Mouse (Mus musculus): ENCODE measurements around the gene Nfix. TPM values are rescaled to one million over a fixed set of nuclear protein-coding genes. Genes with fewer than 3 reads are reported as not detected.
A peak's percentile ranks its signal among the peaks of the same experiment; 100 is the strongest.

Nfix gene
- polyA plus RNA-seq, 1 experiment, result 98.5 TPM

DNA sequence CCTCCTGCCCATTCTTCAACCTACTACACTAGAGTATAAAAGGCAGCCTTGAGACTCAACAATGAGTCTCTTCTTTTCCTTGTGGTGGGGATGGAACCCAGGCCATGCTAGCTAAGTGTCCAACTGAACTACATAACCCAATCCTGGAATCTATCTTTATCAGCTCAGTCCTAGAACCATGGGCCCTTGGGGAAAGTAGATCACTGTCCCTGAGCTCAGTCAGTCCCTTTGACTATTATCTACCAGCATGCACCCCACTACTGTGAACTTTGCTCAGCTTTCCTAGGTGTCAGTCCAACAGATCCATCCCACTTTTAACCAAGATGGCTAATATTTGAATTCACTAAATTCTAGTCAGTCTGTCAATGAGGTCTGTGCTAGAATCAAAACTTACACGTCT lies 41.4 kb upstream of the Nfix start:
- Histone ChIP-seq H3K27ac (ENCODE audit: insufficient read depth, low read length) (no peak overlapping the region), H3K4me1 (ENCODE audit: control insufficient read depth, insufficient read depth, low read length) (peaks cover 23% of the 10 kb centered on the region), H3K4me3 (replicated peaks; ENCODE audit: insufficient read depth, low read depth, low read length) (no peak overlapping the region), H3K27me3 (ENCODE audit: control insufficient read depth, insufficient read depth, low read length) (no peaks in the 10 kb centered on the region)
- no peak for TF ChIP-seq POLR2A (IDR thresholded peaks at IDR 0.05; ENCODE audit: borderline replicate concordance, insufficient read depth, low read length)
- TF ChIP-seq CTCF (IDR thresholded peaks at IDR 0.05; ENCODE audit: borderline replicate concordance, insufficient read depth, low read depth, low read length), result no peak
- WGBS, result 76% methylated on average over 1 of the region's 1 CpGs
- no peak for DNase-seq

DNA sequence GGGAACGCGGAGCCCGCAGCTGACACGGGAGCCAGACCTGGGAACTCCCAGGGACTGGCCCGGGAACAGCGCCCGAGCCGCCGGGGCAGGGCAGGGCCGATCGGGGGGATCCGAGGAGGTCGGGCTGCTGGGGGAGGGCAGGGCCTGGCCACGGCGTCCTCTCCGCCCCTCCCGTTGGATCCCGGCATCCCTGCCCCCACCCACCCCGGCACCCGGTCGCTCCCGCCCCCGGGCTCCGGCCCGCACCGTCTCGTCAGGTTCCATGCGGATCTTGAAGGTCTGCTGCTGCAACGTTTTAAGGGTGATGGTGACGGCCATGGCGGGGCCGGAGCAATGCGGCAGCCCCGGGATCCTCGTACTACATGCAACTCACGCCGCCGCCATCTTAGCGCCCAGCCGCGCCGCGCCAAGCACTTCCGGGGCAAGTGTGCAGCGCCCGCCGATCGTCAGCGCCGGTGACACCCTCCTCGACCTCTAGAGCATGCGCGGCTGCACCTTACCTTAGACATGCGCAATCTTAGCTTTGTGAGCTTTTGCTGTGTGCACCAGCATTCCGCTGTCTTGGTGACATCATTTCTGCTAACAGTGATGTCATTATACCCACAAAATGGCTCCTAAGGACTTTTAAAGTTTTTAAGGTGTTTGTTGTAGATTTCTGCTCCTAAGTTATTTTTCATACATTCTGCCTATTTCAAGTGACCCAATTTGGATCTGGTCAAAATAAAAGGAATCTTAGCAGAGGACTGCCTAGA lies 40.3 kb upstream of the Nfix start, which contains the start of gene Rad23a:
Gene Rad23a, minus strand, starts transcription at position 418 of the 752 bp plus-strand sequence.
- TF ChIP-seq CTCF (IDR thresholded peaks at IDR 0.05; ENCODE audit: borderline replicate concordance, insufficient read depth, low read depth, low read length), result no peak
- peak; percentile 79 for TF ChIP-seq POLR2A (IDR thresholded peaks at IDR 0.05; ENCODE audit: borderline replicate concordance, insufficient read depth, low read length)
- DNase-seq, result peak; percentile 92
- WGBS, result under 1% methylated on average over 55 of the region's 55 CpGs
- peak within 1 kb of the TSS; percentile 98 for H3K4me3 ChIP-seq (replicated peaks; ENCODE audit: insufficient read depth, low read depth, low read length)
- H3K27me3 ChIP-seq (ENCODE audit: control insufficient read depth, insufficient read depth, low read length), result no peaks in the 10 kb centered on the region
- peak within 1 kb of the TSS; percentile 66; the same call in 1 of the 2 replicates for H3K27ac ChIP-seq (ENCODE audit: insufficient read depth, low read length)
- peaks cover 28% of the 10 kb centered on the region for H3K4me1 ChIP-seq (ENCODE audit: control insufficient read depth, insufficient read depth, low read length)

DNA sequence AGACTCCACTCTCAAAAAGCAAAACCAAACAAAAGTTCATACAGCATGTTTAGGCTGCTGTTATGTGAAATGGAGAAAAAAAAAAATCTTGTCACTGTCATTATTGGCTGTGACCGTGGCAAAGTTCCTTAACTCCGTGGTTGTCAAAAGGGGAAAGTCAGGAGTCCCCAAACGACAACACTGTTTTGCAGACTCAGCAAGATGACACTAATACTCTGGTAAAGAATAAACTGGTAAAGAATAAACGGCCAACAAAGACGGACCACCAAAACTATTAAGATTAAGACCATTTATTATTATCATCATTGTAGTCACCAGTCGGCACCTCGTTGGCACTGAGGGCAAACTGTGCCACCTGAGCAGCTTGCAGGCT lies 39.7 kb upstream of the Nfix start:
- TF ChIP-seq CTCF (IDR thresholded peaks at IDR 0.05; ENCODE audit: borderline replicate concordance, insufficient read depth, low read depth, low read length), result no peak
- no peak for TF ChIP-seq POLR2A (IDR thresholded peaks at IDR 0.05; ENCODE audit: borderline replicate concordance, insufficient read depth, low read length)
- Histone ChIP-seq H3K4me3 (replicated peaks; ENCODE audit: insufficient read depth, low read depth, low read length) (peak overlapping the region; percentile 98), H3K27ac (ENCODE audit: insufficient read depth, low read length) (peak overlapping the region; percentile 66; the same call in 1 of the 2 replicates), H3K4me1 (ENCODE audit: control insufficient read depth, insufficient read depth, low read length) (peaks cover 30% of the 10 kb centered on the region), H3K27me3 (ENCODE audit: control insufficient read depth, insufficient read depth, low read length) (no peaks in the 10 kb centered on the region)
- WGBS, result under 1% methylated on average over 7 of the region's 7 CpGs
- DNase-seq, result no peak

DNA sequence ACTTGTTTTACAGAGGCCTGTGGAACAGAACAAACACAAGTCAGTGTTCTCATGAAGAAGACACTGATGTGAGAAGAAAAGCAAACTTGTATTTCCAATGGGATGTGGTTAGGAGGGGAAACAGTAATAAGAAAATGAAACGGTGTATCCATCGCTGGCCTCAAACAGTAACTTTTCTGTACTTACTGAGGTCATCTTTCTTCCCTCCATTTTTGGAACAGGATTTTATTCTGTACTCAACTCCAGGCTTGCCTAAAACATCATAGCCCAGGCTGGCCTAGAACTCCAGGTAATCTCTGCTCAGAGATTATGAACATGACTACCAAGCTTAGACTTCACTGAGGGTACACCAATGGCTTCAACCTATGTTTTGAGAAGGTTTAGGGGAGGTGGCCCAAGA lies 39.3 kb upstream of the Nfix start:
- H3K27me3 ChIP-seq (ENCODE audit: control insufficient read depth, insufficient read depth, low read length), result no peaks in the 10 kb centered on the region
- no peak for TF ChIP-seq POLR2A (IDR thresholded peaks at IDR 0.05; ENCODE audit: borderline replicate concordance, insufficient read depth, low read length)
- no peak for TF ChIP-seq CTCF (IDR thresholded peaks at IDR 0.05; ENCODE audit: borderline replicate concordance, insufficient read depth, low read depth, low read length)
- H3K4me3 ChIP-seq (replicated peaks; ENCODE audit: insufficient read depth, low read depth, low read length), result no peak overlapping the region
- no peak overlapping the region for H3K27ac ChIP-seq (ENCODE audit: insufficient read depth, low read length)
- H3K4me1 ChIP-seq (ENCODE audit: control insufficient read depth, insufficient read depth, low read length), result peaks cover 30% of the 10 kb centered on the region
- no peak for DNase-seq
- 92% methylated on average over 2 of the region's 2 CpGs for WGBS

DNA sequence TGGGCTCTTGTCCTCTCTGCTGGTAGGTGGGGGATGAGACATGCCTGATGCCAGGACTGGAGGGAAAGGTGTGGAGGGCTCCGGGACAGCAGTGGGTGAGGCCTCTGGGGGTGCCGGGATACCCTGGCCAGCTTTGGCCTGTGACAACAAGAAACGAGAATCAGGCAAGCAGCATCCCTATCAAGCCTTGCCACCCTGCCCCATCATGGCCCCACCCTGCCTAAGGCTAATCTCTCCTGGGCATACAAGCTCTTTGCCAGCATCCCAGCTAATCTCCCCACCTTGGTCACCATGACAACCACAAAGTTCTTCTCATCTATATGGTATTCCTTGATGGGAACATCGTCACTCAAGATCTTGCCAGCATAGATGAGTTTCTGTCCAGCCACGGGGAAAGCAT lies 38.4 kb upstream of the Nfix start:
- H3K4me3 ChIP-seq (replicated peaks; ENCODE audit: insufficient read depth, low read depth, low read length), result no peak overlapping the region
- H3K4me1 ChIP-seq (ENCODE audit: control insufficient read depth, insufficient read depth, low read length), result peaks cover 35% of the 10 kb centered on the region
- no peaks in the 10 kb centered on the region for H3K27me3 ChIP-seq (ENCODE audit: control insufficient read depth, insufficient read depth, low read length)
- H3K27ac ChIP-seq (ENCODE audit: insufficient read depth, low read length), result no peak overlapping the region
- WGBS, result 74% methylated on average over 5 of the region's 5 CpGs
- no peak for TF ChIP-seq POLR2A (IDR thresholded peaks at IDR 0.05; ENCODE audit: borderline replicate concordance, insufficient read depth, low read length)
- TF ChIP-seq CTCF (IDR thresholded peaks at IDR 0.05; ENCODE audit: borderline replicate concordance, insufficient read depth, low read depth, low read length), result no peak
- DNase-seq, result no peak

DNA sequence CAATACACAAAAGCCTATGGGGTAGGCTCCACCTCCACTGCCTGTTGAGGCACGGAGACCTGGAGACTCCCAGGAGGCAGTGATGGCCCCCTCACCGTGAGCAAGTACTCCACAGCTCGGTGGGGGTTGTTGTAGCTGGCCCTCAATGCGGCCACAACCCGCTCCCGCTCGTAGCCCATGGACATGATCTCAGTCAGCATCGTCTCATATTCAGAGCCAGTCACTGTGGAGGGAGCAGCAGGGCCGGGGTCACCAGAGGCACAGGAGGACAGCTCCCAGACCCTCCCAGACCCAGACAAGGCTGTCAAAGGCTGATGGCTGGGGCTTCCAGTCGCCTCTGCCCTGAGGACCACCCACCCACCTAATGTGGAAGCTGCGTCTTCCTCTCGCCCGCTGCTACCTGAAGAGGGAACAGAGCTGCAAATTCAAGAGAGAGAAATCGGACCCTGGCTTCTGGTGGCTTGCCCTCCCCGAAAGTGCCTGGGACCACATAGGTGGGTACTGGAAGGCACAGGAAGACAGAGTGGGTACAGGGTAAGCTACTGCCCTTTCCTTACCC lies 37.8 kb upstream of the Nfix start:
- Histone ChIP-seq H3K27ac (ENCODE audit: insufficient read depth, low read length) (no peak overlapping the region), H3K4me1 (ENCODE audit: control insufficient read depth, insufficient read depth, low read length) (peaks cover 35% of the 10 kb centered on the region), H3K4me3 (replicated peaks; ENCODE audit: insufficient read depth, low read depth, low read length) (no peak overlapping the region), H3K27me3 (ENCODE audit: control insufficient read depth, insufficient read depth, low read length) (no peaks in the 10 kb centered on the region)
- WGBS, result 71% methylated on average over 15 of the region's 15 CpGs
- no peak for DNase-seq
- no peak for TF ChIP-seq CTCF (IDR thresholded peaks at IDR 0.05; ENCODE audit: borderline replicate concordance, insufficient read depth, low read depth, low read length)

DNA sequence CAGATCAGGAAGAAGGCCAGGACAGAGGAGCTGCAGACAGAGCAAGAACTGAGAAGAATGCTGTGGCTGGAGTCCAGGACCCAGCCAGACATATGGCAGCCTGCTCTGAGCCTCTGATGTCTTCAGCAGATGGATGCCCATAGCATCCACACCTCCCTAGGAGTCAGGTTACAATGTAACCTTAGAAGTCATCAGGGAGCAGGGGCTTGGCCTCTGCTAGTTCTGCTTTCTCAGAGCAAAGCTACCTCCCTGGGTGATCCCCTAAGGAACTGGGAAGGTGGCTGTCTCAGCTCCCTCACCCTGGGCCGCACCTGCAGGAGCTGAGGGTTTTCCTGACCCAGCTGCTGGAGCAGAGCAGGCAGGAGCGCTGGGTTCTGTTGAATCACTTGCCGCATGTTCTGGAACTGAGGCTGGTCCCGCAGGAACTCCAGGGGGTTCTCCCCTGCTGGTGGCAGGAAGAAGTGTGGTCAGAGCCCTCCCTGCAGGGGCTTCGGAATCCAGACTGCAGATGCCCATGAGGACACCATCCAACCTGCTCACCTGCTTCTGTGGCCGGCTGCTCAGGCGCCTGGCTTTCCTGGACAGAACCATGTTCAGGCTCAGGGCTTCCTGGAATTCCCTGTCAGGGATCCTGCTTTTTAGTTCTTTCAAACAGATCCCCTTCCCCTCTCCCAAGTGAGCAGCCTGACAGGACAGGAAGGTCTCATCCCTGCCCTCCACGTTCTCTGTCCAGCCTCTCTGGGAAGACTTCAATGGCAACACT lies 37.2 kb upstream of the Nfix start:
- 25% methylated on average over 8 of the region's 8 CpGs for WGBS
- TF ChIP-seq POLR2A (IDR thresholded peaks at IDR 0.05; ENCODE audit: borderline replicate concordance, insufficient read depth, low read length), result no peak
- no peak for TF ChIP-seq CTCF (IDR thresholded peaks at IDR 0.05; ENCODE audit: borderline replicate concordance, insufficient read depth, low read depth, low read length)
- H3K27me3 ChIP-seq (ENCODE audit: control insufficient read depth, insufficient read depth, low read length), result no peaks in the 10 kb centered on the region
- peak; percentile 53 to 64 for DNase-seq
- H3K4me1 ChIP-seq (ENCODE audit: control insufficient read depth, insufficient read depth, low read length), result peaks cover 35% of the 10 kb centered on the region
- H3K4me3 ChIP-seq (replicated peaks; ENCODE audit: insufficient read depth, low read depth, low read length), result no peak overlapping the region
- peak overlapping the region; percentile 27; the same call in 1 of the 2 replicates for H3K27ac ChIP-seq (ENCODE audit: insufficient read depth, low read length)

Measured in cerebellum, adult 2 months (tissue).